Mouse (Mus musculus) brown adipose tissue, adult 24 weeks (tissue): ENCODE measurements around the gene Rpap2. TPM values are rescaled to one million over a fixed set of nuclear protein-coding genes. Genes with fewer than 3 reads are reported as not detected.
A peak's percentile ranks its signal among the peaks of the same experiment; 100 is the strongest.

Experiments
- H3K27ac ChIP-seq: fragments of 200-500 bp; replicated peaks from 2 replicates; pipeline ENCODE4 v1.5.1; 2012; ENCODE audit warnings: low read depth, mild to moderate bottlenecking, low read length
- H3K4me1 ChIP-seq: fragments of 200-500 bp; 2 replicates; pipeline ENCODE4 v1.6.1; 2012; ENCODE audit warnings: low read length, mixed read lengths; ENCODE audit not compliant: control insufficient read depth, insufficient read depth, insufficient read length
- H3K4me3 ChIP-seq: fragments of 200-500 bp; 2 replicates; pipeline ENCODE4 v1.5.1; 2012; ENCODE audit warnings: low read depth, mild to moderate bottlenecking, low read length, moderate library complexity; ENCODE audit not compliant: insufficient read depth
- polyA plus RNA-seq: library from polyadenylated mRNA; stranded (reverse); fragments of >200 nt; gene quantifications from 2 replicates; pipeline ENCODE4 v1.2.4, GENCODE M21; 2012; ENCODE audit not compliant: missing spikeins, insufficient read depth, insufficient read length

The Rpap2 gene
- polyA plus RNA-seq, 1 experiment = 15.0 TPM

DNA sequence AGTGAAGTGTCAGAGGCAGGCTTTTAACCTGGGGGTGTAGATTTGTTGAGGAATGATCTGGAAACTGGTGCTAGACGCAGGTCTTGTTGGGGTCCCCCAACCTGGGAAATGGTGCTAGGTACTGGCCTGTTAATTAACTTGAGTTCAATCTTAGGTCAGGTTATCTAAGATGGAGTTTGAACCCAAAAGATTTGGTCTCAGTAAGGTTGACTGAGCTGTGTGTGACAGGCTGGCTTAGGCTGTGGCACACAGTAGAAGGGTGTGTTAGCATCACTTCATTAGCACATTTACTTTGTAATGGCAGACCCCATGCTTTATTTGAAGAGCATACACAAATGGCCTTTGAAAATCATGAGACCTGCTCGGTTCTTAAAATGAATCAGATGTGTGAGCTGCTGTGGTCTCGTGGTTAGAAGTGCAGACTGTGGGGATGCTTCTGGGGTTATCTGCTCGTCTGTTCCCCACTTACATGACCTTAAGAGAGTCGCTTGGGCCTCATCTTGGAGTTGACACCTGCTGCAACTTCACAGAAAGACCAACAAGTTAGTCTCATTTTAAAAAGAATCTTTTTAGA is 51.5 kb downstream of the Rpap2 start:
- H3K4me3 ChIP-seq = no peak overlapping the region
- H3K4me1 ChIP-seq = no peaks in the 10 kb centered on the region
- H3K27ac ChIP-seq = no peak overlapping the region

DNA sequence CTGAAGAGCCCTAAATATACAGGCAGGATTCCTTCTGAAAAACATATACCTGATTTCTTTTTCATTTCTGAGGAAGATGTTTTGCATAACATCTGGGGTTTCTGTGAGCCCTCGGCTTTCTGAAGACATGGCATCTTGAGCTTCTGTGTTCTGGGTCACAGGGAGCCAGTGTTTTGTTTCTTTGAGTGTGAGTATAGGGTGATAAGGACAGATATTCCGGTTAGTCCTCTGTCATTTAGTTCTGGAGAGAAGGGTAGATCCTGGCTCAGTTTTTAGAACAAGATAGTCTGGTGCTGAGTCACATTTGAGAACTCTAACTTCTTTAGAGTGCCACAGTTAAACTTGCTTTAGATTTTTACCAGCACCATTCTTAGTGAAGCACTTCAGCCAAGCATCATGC is 52.5 kb downstream of the Rpap2 start:
- Histone ChIP-seq H3K4me1 (no peaks in the 10 kb centered on the region), H3K4me3 (no peak overlapping the region), H3K27ac (no peak overlapping the region)

DNA sequence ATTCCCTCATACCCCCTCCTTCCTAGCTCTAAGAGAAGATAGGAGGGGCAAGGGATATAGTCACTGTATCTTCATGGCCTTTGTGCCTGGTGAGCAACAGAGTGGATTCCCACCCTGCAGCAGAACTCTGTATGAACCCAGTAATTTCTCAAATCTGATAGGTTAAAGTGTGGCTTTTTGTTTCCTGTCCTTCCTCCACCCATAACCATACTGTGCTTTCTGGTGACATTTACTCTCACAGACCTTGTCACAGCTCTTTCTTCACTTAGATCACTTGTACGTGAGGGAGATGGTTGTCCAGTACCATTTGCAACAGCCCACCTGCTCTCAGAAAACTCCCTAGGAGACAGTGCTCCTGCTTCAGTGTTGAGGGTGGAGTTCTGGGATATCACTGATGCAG is 53.3 kb downstream of the Rpap2 start:
- H3K4me3 ChIP-seq = no peak overlapping the region
- no peaks in the 10 kb centered on the region for H3K4me1 ChIP-seq
- no peak overlapping the region for H3K27ac ChIP-seq

DNA sequence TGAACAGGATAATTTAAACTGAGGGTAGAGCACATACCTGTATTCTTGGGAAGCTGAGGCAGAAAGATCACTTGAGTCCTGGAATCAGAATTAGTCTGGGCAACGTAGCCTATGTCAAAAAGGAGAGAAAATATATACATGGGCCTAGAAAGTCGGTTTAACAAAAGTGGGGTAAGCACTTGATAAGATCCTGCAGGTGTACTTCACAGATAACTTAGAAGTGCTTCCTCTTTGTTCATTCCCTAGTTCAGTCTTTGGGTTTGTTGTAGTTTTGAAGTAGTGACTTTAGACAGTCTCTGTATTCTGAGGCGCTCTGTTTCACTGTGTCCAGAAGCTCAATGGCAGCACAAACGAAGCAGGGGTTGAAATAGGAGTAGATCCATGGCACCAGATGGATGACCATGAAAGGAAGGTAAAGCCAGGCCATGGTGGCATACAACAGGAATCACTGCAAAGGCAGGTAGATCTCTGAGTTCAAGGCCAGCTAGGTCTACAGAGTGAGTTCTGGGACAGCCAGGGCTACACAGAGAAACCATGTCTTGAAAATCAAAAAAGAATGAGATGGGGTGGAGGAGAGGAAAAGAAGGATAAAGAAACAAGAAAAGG is 55.0 kb downstream of the Rpap2 start:
- Histone ChIP-seq H3K4me3 (no peak overlapping the region), H3K4me1 (no peaks in the 10 kb centered on the region), H3K27ac (no peak overlapping the region)

DNA sequence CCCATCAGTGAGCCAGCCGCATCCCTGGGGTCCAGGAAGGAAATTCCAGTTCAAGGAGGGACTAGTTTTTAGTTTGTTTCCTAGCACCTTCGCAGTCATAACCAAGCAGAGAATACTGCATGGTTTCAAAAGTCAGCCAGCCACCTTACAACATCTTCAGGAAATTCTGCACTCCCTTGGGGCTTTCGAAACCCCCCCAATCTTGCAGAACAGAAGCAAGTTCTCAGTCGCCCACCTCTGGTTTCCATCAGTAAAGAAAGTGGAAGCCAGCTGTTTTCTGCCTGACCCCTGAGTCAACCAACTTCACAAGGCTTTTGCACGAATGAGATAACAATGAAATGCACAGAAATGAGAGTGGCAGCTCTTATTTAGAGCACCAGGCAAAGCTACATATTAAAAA is 81.2 kb downstream of the Rpap2 start:
- Histone ChIP-seq H3K4me3 (no peak overlapping the region), H3K4me1 (no peaks in the 10 kb centered on the region), H3K27ac (no peak overlapping the region)

DNA sequence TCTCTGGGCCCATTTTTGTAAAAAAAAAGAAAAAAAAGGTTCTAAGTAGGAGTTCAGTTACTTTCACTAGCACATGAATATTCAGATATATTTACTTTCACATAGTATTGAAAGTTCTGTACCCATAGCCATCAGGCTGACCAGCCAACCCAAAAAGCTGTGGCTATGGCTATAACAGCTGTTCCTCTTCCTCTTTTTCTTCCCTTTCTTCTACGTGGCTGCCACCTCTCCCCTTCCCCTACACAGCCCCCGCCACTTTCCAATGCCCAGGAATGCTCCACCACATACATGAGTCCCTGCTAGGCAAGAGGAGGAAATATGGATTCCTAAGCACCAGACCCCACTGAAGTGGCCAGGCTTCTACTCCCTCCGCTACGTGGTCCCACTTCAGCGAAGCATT is 84.1 kb downstream of the Rpap2 start:
- H3K4me1 ChIP-seq = no peaks in the 10 kb centered on the region
- H3K27ac ChIP-seq = no peak overlapping the region
- H3K4me3 ChIP-seq = no peak overlapping the region

DNA sequence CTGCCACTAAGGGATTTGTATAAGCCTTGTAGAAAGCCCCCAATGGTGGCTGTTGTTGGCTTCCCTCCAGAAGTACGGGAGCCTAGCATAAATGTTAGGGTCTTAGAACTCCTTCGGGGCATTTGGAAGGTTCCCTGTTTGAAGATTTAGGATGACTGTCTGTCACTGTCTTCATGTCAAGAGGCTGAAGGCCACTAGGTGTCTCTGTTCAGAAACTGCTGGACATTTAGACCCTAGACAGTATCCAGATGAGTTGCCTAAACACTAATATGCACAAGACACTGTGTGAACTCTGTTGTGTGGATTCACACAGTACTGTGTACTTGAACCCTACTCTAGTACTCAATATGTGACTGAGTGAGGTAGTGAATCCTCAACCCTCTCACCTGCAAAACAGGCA is 87.2 kb downstream of the Rpap2 start:
- no peak overlapping the region for H3K4me3 ChIP-seq
- H3K4me1 ChIP-seq = peaks cover 3% of the 10 kb centered on the region; the same call in 1 of the 2 replicates
- no peak overlapping the region for H3K27ac ChIP-seq

DNA sequence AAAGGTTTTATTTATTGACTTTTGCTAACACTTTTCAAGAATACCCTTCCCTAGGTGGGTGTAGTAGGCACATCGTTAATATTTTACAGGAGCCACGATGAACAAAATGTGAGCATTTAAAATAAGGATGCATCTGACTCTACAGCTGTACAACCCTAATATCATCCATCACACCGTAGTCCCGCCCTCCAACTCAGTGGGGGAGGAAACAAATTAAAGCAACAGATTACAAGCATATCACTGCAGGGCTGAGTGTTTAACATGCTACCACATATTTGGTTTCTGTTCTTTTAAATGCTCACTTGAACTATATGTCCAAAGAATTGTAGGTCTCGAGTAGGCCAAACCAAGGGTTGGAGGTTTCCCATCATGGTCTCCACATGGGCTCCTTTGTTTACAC is 90.0 kb downstream of the Rpap2 start:
- Histone ChIP-seq H3K4me3 (no peak overlapping the region), H3K27ac (no peak overlapping the region), H3K4me1 (peaks cover 3% of the 10 kb centered on the region; the same call in 1 of the 2 replicates)

DNA sequence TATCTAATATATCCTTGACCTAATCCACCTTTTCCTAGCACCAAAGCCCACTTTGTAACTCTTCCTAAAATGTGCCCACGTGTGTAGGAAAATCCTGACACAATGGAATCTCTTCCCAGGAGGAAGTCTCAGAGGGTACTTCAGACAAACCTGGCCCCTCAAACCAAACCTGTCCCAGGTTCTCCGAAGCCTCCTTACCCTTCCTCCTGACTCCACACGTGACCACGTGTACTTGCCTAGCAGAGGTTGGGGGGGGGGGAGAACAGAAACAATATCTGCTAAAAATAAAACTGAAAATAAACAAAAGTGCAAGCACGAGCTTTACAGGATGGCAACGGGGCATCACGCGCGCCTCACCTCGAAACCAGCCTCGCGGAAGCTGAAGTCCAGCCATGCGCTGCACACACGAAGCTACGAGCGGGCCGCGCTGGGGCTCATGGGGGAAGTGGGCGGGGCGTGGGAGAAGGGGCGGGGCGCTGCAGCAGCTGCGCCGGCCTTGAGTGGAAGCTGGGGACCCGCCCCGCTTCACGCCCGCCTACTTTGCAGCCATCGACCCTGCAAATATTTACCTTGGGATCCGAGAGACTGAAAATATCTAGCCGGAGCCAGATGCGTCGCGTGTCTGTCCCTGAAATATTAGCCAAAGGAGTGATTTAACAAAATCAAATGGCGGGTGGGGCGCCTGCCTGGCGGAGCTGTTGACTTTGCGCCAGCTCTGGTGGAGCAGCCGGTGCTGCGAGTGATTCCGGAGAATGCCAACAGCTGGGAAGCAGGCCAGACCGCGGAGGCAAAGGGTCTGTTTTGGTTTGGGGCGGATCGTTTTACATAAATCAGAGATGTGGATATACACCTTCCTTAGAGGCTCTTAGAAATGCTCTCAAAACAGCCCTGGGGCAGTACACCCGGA is 90.7 kb downstream of the Rpap2 start:
- Histone ChIP-seq H3K4me3 (peak overlapping the region; percentile 75), H3K4me1 (peaks cover 3% of the 10 kb centered on the region; the same call in 1 of the 2 replicates), H3K27ac (no peak overlapping the region)

DNA sequence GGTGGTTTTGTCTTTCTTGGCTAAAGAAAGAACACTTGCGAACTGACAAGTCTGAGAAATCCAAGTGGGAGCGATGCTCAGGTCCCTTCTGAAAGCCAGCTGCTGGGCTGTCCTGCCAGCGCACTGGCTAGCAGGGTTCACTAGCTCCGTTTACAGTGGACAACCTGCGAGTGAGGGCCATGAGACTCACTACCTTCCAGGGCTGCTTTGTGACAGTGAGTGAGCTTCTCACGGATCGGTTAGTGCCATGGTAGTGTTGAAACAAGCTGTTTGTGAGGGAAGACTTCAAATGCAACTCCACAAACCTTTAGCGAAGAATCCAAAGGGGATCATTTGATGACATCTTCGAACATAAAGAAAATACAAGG is 91.3 kb downstream of the Rpap2 start:
- Histone ChIP-seq H3K4me1 (peaks cover 3% of the 10 kb centered on the region; the same call in 1 of the 2 replicates), H3K27ac (no peak overlapping the region), H3K4me3 (peak overlapping the region; percentile 75)

DNA sequence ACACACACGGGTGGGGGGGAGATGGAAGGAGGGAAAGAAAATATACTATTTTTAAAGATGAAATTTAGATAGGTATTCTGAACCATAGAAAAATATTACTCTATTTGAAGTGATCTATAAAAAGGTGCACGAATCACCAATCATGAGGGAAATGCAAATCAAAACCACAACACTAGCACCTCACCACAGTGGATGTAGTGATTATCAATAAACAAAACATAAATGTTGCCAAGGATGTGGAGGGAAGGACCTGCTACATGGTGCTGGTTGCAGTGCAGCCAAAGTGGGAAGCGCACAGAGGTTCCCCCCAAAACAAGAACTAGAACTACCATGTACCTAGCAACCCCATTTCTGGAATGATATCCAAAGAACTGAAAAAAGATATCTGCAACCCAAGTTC is 97.8 kb downstream of the Rpap2 start:
- Histone ChIP-seq H3K27ac (no peak overlapping the region), H3K4me3 (no peak overlapping the region), H3K4me1 (no peaks in the 10 kb centered on the region)

DNA sequence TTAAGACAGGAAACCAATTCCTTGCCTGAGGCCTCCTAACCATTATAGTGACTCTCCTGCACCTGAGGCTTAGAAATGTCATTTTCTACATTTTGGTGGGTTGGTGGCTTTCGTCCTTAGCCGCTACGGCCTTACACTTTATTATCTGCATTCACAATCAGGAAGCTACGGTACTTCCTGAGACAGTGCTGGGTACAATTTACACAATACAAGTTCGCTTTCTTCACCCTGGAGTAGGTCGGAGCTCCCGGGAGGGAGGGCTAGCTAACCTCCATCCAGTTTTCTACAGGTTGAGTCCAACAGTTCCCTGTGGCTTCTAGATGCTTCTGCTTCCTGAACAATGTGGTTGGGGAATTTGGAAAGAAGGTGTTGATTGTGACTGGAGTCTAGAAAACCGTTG is 101.7 kb downstream of the Rpap2 start:
- no peak overlapping the region for H3K27ac ChIP-seq
- H3K4me3 ChIP-seq = no peak overlapping the region
- no peaks in the 10 kb centered on the region for H3K4me1 ChIP-seq

DNA sequence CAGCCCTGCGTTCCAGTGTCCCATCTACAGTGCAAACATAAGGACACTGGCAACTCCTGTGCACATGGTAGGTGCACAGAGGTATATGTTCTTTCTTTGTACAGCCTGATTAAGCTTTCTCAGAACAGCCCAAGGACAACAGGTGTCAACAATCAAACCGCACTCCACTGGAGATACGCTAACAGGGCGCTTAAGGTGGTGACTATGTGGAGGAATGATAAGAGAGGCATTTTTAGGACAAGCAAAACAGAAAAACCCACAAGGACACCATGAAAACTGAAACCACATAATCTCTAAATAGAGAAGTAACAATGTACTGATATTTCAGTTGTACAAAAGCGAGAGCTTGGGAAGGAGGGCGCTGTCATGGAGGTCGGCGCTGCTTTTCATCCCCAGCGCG is 103.7 kb downstream of the Rpap2 start:
- no peak overlapping the region for H3K27ac ChIP-seq
- H3K4me3 ChIP-seq = no peak overlapping the region

DNA sequence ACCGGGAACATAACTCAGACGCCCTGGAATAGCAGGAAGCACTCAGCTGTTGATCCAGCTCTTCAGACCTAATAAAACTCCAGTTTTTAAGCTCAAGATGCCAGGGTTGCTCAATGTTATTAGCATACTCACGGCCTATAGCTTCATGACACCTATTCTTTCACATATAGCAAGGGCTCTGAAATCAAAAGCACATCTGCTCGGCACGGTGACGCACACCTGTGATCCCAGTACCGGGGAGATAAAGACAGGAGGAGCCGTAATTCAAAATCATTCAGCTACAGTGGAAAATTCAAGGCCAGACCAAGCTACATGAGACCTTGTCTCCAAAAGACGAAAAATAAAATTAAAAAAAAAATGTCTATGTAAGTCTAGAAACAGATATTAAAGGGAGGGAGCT is 104.5 kb downstream of the Rpap2 start:
- no peak overlapping the region for H3K27ac ChIP-seq

More for the DNA sequence above, 103.7 kb downstream of the Rpap2 start:
- no peaks in the 10 kb centered on the region for H3K4me1 ChIP-seq

DNA sequence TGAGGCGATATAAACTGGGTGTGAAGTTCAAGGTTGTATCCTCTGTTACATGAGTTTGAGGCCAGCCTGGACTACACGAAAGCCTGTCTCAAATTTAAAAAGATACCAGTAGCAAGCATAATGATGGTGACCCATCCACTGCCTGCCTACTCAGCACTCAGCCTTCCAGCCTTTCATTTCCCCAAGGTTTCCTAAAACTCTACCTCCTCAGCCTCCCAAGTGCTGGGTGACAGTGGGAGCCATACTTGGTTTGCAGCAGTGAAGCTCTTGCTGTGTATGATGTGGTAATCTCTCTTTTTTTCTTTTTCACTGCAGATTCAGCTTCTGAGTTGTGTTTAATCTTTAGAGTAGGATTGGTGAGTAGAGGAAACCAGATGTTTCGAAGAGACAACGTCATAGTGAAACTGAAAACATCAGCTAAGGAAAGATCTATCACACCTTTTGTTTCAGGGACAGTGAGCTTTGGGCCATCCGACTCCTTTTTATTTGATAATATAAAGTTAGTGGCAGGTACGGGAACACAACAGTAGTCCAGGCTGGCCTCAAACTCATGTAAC is 106.1 kb downstream of the Rpap2 start:
- no peak overlapping the region for H3K4me3 ChIP-seq
- no peak overlapping the region for H3K27ac ChIP-seq

More for the DNA sequence above, 104.5 kb downstream of the Rpap2 start:
- H3K4me3 ChIP-seq = no peak overlapping the region
- no peaks in the 10 kb centered on the region for H3K4me1 ChIP-seq

More for the DNA sequence above, 106.1 kb downstream of the Rpap2 start:
- H3K4me1 ChIP-seq = no peaks in the 10 kb centered on the region
